Mouse (Mus musculus): ENCODE data around the gene Nphp4. TPM values are rescaled to one million over a fixed set of nuclear protein-coding genes. Genes with fewer than 3 reads are reported as not detected.

Nphp4 gene
- 0.87 TPM for polyA plus RNA-seq (2017; shearing (Covaris generic))

DNA sequence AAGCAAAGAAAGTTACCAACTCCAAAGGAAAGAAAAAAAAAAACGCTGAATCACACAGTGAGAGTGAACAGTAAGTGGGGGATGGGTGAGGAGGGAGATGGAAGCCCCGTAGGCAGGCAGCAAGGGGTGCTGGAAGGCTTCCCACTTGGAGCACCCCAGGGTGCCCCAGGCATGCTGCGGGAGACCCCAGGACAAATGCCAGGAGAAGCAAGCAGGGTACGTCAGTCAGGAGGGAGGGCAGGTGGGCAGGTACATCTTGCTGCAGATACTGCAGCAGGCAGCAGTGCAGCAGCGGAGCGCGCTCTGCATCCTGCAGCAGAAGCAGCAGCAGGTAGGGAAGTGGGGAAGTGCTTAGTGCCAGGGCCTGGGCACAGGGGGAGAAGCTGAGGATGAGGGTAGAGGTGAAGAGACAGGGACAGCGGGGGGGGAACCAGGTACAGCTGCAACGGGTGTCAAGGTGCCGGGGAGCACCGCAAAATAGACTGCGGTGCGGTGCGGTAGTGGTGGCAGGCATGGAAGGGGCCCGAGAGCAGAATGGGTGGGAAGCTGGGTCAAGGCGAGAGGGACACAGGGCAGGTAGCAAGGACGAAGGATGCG, at the start of gene Nphp4:
Nphp4 (plus strand) TSS at position 280 of the 597 bp plus-strand sequence.

GRCm38 (mm10) chr4:152477466-152478223, 1.1 kb downstream of the Nphp4 start, which contains the start of gene Kcnab2:
Gene Kcnab2, minus strand, starts transcription at chr4:152477871.

Other genes starting within 250 kb of the Nphp4 start
- not detected for gene Gpr153, start 202.5 kb upstream of the Nphp4 start, polyA plus RNA-seq (2017; shearing (Covaris generic))
- not detected for gene Hes3, start 185.0 kb upstream of the Nphp4 start, polyA plus RNA-seq (2017; shearing (Covaris generic))
- 5.0 TPM for gene Icmt, start 179.5 kb upstream of the Nphp4 start, polyA plus RNA-seq (2017; shearing (Covaris generic))
- 0.59 TPM for gene Rnf207, start 157.7 kb upstream of the Nphp4 start, polyA plus RNA-seq (2017; shearing (Covaris generic))
- gene Rpl22, start 151.0 kb upstream of the Nphp4 start, polyA plus RNA-seq (2017; shearing (Covaris generic)), result 589 TPM
- 0.07 TPM for gene Chd5, start 138.1 kb upstream of the Nphp4 start, polyA plus RNA-seq (2017; shearing (Covaris generic))
- gene Kcnab2, start 1.2 kb downstream of the Nphp4 start, polyA plus RNA-seq (2017; shearing (Covaris generic)), result 134 TPM

Measured in activated CD4-positive, CD25-positive, alpha-beta regulatory T cell, adult 9 weeks (primary cell).